Mouse (Mus musculus): ENCODE results near the gene Atxn2. TPM values are rescaled to one million over a fixed set of nuclear protein-coding genes. Genes with fewer than 3 reads are reported as not detected.

Atxn2 gene
- polyA plus RNA-seq, 2 experiments: 87.2 to 156 TPM

DNA sequence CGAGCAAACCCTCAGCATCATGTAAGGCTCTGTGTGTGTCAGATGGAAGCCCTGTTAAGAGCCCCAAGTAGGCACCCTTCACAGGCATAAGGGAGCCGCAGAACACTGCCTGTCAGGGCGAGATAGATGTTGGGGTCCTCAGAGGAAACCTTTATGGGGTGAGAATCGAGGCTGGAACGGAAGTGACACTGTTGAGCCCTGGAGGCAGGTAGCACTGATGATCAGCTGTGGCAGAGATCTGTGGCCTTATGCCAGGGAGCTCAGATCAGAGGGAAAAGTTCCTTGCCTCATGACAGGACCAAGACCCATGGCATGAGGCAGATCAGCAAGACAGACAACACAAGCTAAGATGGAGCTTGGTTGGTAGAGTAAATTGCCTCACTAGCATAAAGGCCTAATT, 110.0 kb downstream of the Atxn2 start:
- Histone ChIP-seq H3K4me2 (replicated peaks; ENCODE audit: low read depth, low read length, severe bottlenecking) (no peak overlapping the region), H3K36me3 (ENCODE audit: control insufficient read depth, insufficient read depth, low read length) (peaks cover 55% of the 10 kb centered on the region)

DNA sequence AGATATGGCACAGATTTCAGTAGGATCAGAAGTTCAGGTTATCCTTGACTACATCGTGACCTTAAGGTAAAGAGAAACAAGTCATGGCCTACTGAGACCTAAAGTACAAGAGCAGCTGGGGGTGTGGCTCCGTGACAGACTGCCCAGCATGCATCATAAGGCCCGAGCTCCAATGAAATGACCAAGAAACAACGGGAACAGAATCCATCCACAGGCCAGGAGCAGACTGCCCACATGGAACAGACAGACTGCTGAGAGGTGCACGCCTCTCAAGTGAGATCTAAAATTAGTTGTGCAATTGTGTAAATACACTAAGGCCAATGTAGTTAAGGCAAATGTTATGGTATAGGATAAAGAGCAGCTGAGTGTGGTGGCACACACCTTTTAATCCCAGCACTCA, 110.4 kb downstream of the Atxn2 start:
- H3K4me1 ChIP-seq (ENCODE audit: control insufficient read depth, insufficient read depth, low read length): 0 out of 2 replicates have a peak, but pooled peaks cover 4% of the 10 kb centered on the region
- no peak for TF ChIP-seq POLR2A (IDR thresholded peaks at IDR 0.05; ENCODE audit: borderline replicate concordance, extremely low read depth, insufficient read depth, insufficient read length)
- DNase-seq (ENCODE audit: low spot score) (no peak), ATAC-seq (ENCODE audit: low FRiP score, low read depth) (no peak)
- no peak overlapping the region for H3K4me2 ChIP-seq (replicated peaks; ENCODE audit: low read depth, low read length, severe bottlenecking)
- 81% methylated on average over 5 of the region's 5 CpGs for WGBS
- H3K9ac ChIP-seq (ENCODE audit: low read depth, low read length, severe bottlenecking): no peak overlapping the region
- H3K27ac ChIP-seq (replicated peaks; ENCODE audit: low read depth, low read length): no peak overlapping the region
- no peaks in the 10 kb centered on the region for H3K9me3 ChIP-seq (ENCODE audit: control insufficient read depth, low read length)
- H3K27me3 ChIP-seq (ENCODE audit: control insufficient read depth, insufficient read depth, low read length): no peaks in the 10 kb centered on the region
- peaks cover 50% of the 10 kb centered on the region for H3K36me3 ChIP-seq (ENCODE audit: control insufficient read depth, insufficient read depth, low read length)
- H3K4me3 ChIP-seq (replicated peaks; ENCODE audit: low read length): no peak overlapping the region

More for the DNA sequence above, 110.0 kb downstream of the Atxn2 start:
- ATAC-seq (ENCODE audit: low FRiP score, low read depth) (no peak), DNase-seq (ENCODE audit: low spot score) (no peak)
- no peak overlapping the region for H3K9ac ChIP-seq (ENCODE audit: low read depth, low read length, severe bottlenecking)
- H3K9me3 ChIP-seq (ENCODE audit: control insufficient read depth, low read length): no peaks in the 10 kb centered on the region
- H3K4me1 ChIP-seq (ENCODE audit: control insufficient read depth, insufficient read depth, low read length): 0 out of 2 replicates have a peak, but pooled peaks cover 4% of the 10 kb centered on the region
- no peak for TF ChIP-seq POLR2A (IDR thresholded peaks at IDR 0.05; ENCODE audit: borderline replicate concordance, extremely low read depth, insufficient read depth, insufficient read length)
- H3K27ac ChIP-seq (replicated peaks; ENCODE audit: low read depth, low read length): no peak overlapping the region
- no peaks in the 10 kb centered on the region for H3K27me3 ChIP-seq (ENCODE audit: control insufficient read depth, insufficient read depth, low read length)
- H3K4me3 ChIP-seq (replicated peaks; ENCODE audit: low read length): no peak overlapping the region
- 79% methylated on average over 5 of the region's 5 CpGs for WGBS

DNA sequence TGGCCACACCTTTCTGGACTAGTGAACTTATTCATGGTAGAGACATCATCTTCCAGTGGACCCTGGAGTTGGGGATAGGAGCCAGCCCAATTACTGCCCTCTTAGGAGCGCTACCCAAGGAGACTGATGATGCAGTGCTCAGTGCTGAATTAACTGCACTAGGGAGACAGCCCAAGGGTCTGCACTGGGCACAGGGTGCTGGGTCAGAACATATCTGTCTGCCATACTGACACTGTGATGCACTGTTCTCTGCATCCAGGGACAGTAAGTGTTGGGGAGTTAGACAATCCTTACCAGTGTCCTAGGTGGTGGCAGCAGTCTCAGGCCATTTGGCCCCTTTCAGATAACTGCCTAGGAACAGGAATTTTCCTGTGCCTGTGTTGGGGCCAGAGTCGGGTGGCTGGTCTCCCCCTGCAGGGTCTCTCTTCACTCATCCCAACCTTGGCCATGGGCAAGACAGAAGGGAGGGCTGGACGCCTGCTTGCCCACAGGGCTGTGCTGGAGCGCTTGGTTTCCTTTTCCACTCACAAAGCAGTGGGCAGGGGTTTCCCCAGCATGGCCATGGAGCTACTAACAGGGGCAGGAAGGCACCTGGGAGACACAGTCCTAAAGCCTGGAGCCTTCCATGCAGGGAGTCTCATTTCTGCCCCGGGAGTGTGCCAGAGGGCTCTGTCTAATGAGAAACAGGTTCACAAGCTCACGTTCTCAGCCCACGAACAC, 111.8 kb downstream of the Atxn2 start:
- H3K36me3 ChIP-seq (ENCODE audit: control insufficient read depth, insufficient read depth, low read length): peaks cover 38% of the 10 kb centered on the region
- DNase-seq (ENCODE audit: low spot score): no peak

DNA sequence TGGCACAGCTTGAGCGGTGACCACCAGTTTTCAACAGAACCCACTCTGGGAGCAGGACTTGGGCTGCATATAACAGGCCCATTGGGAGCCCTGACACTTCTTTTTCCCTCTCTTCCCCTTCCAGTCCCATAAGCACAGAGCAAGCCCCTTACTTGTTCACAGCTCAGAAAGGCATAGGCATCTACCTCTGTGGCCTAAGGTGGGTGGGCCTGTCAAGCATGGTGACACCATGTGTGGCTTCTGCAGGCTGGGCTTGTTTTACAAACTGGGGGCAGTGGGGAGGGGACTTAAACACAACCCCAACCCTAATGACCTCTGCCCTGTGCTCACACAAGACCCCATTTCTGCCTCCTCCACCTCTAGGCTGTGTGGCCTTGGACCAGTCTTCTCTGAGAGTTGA, 112.5 kb downstream of the Atxn2 start:
- Histone ChIP-seq H3K4me2 (replicated peaks; ENCODE audit: low read depth, low read length, severe bottlenecking) (no peak overlapping the region), H3K4me3 (replicated peaks; ENCODE audit: low read length) (no peak overlapping the region), H3K4me1 (ENCODE audit: control insufficient read depth, insufficient read depth, low read length) (peaks cover 7% of the 10 kb centered on the region; the same call in 1 of the 2 replicates), H3K27me3 (ENCODE audit: control insufficient read depth, insufficient read depth, low read length) (peaks cover 4% of the 10 kb centered on the region; the same call in 1 of the 2 replicates), H3K27ac (replicated peaks; ENCODE audit: low read depth, low read length) (no peak overlapping the region), H3K36me3 (ENCODE audit: control insufficient read depth, insufficient read depth, low read length) (peaks cover 38% of the 10 kb centered on the region), H3K9ac (ENCODE audit: low read depth, low read length, severe bottlenecking) (no peak overlapping the region), H3K9me3 (ENCODE audit: control insufficient read depth, low read length) (no peaks in the 10 kb centered on the region)
- no peak for TF ChIP-seq POLR2A (IDR thresholded peaks at IDR 0.05; ENCODE audit: borderline replicate concordance, extremely low read depth, insufficient read depth, insufficient read length)
- 82% methylated on average over 1 of the region's 1 CpGs for WGBS
- ATAC-seq (ENCODE audit: low FRiP score, low read depth): no peak
- no peak for DNase-seq (ENCODE audit: low spot score)

More for the DNA sequence above, 111.8 kb downstream of the Atxn2 start:
- no peaks in the 10 kb centered on the region for H3K27me3 ChIP-seq (ENCODE audit: control insufficient read depth, insufficient read depth, low read length)
- no peak overlapping the region for H3K9ac ChIP-seq (ENCODE audit: low read depth, low read length, severe bottlenecking)
- TF ChIP-seq POLR2A (IDR thresholded peaks at IDR 0.05; ENCODE audit: borderline replicate concordance, extremely low read depth, insufficient read depth, insufficient read length): no peak
- H3K27ac ChIP-seq (replicated peaks; ENCODE audit: low read depth, low read length): no peak overlapping the region
- H3K4me2 ChIP-seq (replicated peaks; ENCODE audit: low read depth, low read length, severe bottlenecking): no peak overlapping the region
- no peaks in the 10 kb centered on the region for H3K9me3 ChIP-seq (ENCODE audit: control insufficient read depth, low read length)
- no peak for ATAC-seq (ENCODE audit: low FRiP score, low read depth)
- 35% methylated on average over 5 of the region's 7 CpGs for WGBS
- no peak overlapping the region for H3K4me3 ChIP-seq (replicated peaks; ENCODE audit: low read length)
- 0 out of 2 replicates have a peak, but pooled peaks cover 4% of the 10 kb centered on the region for H3K4me1 ChIP-seq (ENCODE audit: control insufficient read depth, insufficient read depth, low read length)

DNA sequence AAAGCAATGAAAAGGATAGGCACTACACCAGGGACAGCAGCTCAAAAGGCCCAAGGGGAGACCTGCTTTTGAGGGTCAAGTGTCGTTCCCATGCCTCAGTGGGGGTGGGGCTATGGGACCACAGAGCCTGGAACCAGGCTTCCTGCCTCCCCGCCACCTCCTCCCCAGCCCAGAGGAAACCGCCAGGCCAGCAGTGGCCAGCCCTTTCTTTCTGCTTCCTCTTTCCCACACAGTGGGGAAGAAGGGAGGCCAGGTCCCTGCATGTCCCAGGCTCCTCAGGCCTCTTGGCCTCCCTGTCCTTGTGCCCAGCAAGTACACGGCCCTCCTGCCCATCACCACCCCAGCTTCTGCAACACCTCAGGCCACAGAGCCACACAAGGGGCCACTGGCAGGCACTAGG, 113.0 kb downstream of the Atxn2 start:
- ATAC-seq (ENCODE audit: low FRiP score, low read depth) (no peak), DNase-seq (ENCODE audit: low spot score) (no peak)
- H3K4me3 ChIP-seq (replicated peaks; ENCODE audit: low read length): no peak overlapping the region
- H3K27ac ChIP-seq (replicated peaks; ENCODE audit: low read depth, low read length): no peak overlapping the region
- no peak overlapping the region for H3K4me2 ChIP-seq (replicated peaks; ENCODE audit: low read depth, low read length, severe bottlenecking)
- peaks cover 35% of the 10 kb centered on the region for H3K36me3 ChIP-seq (ENCODE audit: control insufficient read depth, insufficient read depth, low read length)
- WGBS: 49% methylated on average over 2 of the region's 4 CpGs
- peaks cover 4% of the 10 kb centered on the region; the same call in 1 of the 2 replicates for H3K27me3 ChIP-seq (ENCODE audit: control insufficient read depth, insufficient read depth, low read length)
- H3K9ac ChIP-seq (ENCODE audit: low read depth, low read length, severe bottlenecking): no peak overlapping the region
- peaks cover 12% of the 10 kb centered on the region; the same call in 1 of the 2 replicates for H3K4me1 ChIP-seq (ENCODE audit: control insufficient read depth, insufficient read depth, low read length)
- no peak for TF ChIP-seq POLR2A (IDR thresholded peaks at IDR 0.05; ENCODE audit: borderline replicate concordance, extremely low read depth, insufficient read depth, insufficient read length)
- no peaks in the 10 kb centered on the region for H3K9me3 ChIP-seq (ENCODE audit: control insufficient read depth, low read length)

All from limb, embryonic 14.5 days (tissue).